Mouse (Mus musculus) megakaryocyte progenitor cell, adult 5-6 weeks (primary cell): ENCODE measurements around the gene Ispd. TPM values are rescaled to one million over a fixed set of nuclear protein-coding genes. Genes with fewer than 3 reads are reported as not detected.
"Not testable (repeated sequence)": the region's sequence is repeated elsewhere in the genome, so short reads cannot be mapped to it uniquely, and the experiment has no call there.

Source experiments
- ATAC-seq: replicated peaks from 2 replicates; pipeline ENCODE4 v1.8.0; 2016; ENCODE audit warnings: mild to moderate bottlenecking, moderate TSS enrichment, inconsistent platforms; ENCODE audit not compliant: poor library complexity
- total RNA-seq, 2 experiments: library from RNA; stranded (forward) in 1 of 2; stranded (reverse) in 1 of 2; fragments of 157-497, 149-512 nt in 1 of 2; fragments of 200-1000 nt in 1 of 2; gene quantifications; 2 replicates each; pipeline versions ENCODE4 v1.2.3 to v1.2.4; 2015 to 2017

The Ispd gene
- 3.2 TPM in 2 replicates for total RNA-seq (2015)
- 3.2 and 5.8 TPM in 2 replicates for total RNA-seq (2017)

DNA sequence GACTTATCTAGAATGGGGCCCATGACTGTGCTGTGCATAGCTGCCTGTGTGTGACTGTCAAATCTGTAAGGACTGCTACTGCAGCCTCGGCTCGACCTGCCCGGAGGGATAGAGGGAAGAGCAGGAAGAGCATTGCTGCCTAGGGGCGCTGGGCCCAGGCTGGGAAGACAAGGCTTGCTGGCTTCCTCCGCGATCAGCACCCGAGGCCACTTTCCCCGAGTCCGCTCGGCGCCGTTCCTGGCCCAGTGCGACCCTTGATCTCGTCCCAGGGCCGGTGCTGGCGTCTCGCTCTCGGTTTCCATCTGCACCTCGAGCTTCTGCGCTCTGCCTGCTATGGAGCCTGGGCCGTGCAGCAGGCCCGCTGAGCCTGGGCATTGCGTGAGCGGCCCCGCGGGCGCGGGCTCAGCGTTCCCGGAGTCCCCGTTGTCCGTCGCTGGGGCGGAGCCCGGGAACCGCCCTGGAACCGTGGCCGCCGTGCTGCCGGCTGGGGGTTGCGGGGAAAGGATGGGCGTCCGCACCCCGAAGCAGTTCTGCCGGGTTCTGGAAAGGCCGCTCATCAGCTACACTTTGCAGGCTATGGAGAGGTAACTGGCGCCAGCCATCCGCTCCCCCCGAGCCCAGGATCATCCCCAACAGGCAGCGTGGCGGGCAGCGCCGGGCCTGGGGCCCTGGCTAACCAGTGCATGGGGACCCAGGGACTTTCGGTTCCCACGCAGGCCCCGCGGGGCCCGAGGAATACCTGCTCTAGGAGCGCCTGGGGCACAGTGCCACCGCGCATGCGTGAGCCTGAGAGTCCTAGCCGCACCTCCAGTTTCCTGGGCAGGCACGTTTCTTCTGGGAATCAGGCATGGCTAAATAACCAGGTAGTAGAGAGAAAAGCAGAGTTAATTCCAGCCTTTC is at the start of gene Ispd, which contains the start of gene D630036H23Rik:
Ispd (plus strand) TSS at position 10 of the 900 bp plus-strand sequence.
D630036H23Rik (minus strand) TSS at position 741 of the 900 bp plus-strand sequence.
- ATAC-seq = peak; percentile 82

DNA sequence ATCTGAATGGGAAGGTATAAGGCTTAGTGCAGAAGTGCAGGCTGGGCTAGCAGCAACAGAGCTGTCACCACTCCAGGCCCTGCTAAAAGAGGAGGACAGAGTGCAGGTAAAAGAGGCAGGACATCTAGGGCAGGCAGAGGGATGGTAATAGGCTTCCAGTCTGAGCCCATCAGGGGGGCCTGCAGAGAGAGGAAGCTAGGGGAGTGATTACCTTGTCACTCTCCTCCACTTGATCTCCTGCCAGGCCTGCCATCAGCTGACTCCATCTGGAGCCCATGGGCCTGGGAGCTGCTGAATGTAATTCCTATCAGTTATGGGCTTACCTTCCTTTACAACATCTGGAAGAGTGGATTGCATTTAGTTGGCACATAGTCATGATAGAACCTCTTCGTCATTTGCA is 48.6 kb upstream of the Ispd start:
- ATAC-seq = no peak

DNA sequence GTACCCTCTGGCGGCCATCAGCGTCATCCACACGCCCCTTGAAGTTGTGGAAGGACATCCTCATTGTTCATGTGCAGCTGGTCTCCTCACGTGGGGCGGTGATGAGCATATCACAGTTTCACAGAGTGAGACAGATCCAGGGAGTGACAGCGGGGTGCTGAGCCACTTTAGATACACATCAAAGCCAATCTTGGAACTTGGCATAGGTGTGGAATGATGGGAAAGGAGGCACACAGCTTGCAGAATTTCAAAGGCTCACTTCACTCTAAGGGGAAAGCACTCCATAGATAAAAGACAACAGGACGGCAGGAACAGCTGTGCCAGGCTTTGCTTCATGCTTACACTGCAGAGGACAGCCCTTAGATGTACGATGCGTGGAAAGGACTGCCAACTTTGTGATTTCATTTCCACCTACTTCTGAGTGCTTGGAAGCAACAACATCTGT is 47.4 kb upstream of the Ispd start:
- ATAC-seq = no peak

DNA sequence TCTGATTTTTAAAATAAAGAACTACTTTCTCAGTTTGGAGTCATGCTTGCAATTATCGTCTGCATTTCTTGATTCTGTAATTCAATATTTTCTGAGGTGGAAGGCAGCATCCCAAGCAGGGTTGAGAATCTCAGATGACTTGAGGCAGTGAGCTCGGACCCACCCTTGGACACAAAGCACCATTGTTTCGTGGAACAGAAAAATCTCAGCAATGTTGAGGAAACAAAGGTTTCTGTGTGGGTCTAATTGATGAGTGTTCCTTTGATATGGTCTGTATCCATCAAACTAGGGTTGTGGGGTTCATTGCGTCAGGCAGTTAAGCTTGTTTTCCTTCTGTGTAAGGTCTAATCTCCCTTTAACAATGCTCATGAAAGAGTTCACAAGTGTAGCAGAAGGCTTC is 37.1 kb upstream of the Ispd start:
- ATAC-seq = no peak

DNA sequence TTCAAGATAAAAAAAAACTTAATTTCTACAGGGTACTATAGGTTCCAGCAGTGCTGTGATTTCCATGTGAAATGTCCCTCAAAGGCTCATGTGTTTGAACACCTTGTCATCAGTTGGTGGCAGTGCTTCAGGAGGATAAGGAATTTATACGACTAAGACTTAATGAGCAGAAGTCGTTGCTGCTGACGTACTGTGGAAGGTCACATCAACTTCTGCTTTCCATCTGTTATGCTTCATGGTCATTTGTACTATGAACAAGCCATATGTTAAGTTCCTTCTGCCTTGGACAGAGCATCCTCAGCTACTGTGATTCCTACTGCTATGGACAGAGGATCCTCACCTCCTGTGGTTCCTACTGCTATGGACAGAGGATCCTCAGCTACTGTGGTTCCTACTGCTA is 21.2 kb upstream of the Ispd start:
- ATAC-seq = no peak

DNA sequence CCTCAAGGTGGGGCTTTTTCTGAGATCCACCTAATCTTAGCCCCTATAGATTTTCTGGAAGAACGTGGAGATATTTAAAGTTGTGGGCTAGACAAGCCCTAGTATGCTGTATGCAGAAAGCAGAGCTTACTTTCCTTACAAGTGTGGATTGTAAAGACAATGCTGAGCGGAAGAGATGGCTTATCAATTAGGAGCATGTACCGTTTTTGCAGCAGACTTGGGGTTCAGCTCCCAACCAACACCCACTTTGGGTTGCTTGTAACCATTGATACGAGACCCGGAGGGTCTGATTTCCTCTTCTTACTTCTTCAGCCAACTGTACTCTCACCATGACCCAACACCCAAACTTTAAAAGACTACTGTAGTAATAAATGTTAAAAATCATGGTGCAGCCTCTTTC is 20.6 kb upstream of the Ispd start:
- no peak for ATAC-seq

DNA sequence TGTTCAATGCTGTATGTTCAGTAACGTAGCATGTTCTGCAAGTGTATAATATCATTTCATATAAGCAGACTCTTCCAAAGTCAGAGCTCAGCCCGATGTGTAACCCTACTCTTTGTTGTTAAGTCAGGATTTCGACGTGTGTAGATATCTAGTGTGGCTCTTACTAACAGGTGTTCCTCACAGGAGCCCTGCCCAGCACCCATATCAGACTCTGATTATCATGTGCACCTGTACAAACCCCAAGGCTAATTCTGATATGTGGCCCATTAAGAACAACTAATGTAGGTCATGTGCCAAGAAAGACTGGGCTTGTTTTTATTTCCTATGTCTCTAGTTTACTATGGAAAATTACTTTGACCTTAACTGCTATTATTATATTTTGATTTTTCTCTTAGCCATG is 17.2 kb upstream of the Ispd start:
- no peak for ATAC-seq

DNA sequence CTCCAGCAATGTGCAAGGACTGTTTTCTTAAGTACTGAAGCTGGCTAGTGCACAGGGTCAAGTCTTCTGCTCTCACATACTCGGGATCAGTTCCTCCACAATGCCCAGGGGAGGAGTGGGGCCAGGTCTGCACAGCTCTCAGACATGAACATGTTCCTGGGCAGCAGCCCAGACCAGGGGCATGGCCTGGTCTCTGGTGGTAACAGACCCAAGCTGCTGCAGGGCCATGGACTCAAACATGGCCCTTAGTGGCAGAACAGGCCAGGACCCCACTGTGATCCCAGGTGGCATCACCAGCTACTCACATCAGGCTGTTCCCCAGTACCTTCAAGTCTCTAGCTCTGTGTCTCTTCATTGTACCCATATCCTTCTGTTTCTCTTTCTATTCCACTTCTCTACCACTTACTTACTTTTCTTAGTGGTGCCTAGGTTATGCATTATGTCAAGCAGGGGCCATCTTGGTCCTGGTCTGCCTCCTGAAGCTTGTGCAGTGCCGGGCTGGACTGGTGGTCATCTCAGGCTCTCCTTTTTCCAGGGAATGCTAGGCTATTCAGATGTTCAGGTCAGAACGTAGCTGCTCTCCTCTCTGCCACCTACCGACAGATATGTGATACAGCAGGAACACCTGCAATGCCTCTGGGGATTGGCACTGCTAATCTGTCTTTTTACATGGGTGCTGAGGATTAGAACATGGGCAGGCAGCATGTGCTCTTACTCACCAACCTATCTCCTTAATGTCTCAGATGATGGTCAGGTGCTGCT is 7.8 kb upstream of the Ispd start:
- peak; percentile 92 for ATAC-seq

DNA sequence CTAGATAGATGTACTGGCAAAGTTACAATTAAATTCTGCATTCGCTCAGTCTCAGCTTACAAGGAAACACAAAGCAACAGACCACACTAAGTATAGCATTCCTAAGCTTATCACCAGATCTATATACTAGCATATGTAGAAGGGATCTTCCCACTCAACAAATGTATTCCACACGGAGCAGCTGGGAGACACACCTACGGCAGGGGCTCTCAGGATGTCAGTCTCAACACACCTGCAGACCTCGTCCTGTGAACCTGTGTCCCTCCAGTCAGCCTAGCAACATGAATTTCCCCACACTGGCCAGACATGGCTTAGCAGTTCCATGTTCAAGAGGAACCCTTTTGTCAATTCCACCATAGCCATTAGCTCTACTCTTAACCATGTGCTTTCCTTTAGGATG is 4.9 kb upstream of the Ispd start:
- ATAC-seq = not testable (repeated sequence)

DNA sequence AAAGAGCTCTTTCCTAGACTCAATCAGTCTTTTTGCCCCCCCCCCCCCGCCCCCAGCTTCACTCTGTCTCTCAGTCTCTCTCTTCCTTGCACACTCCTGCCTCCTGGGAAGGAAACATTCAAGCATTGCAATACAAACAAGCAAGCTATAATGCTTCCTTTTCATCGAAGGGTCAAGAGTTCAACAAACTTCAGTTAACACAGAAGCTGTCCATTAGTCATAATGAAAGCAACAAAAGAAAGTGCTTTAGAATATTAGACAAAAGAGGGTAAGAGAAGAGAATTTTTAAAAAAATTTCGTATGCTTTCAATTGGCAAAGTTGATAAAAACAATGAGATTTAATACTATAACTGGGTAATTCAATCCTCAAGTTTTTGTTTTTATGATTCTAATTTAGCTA is 996 bp upstream of the Ispd start:
- no peak for ATAC-seq

DNA sequence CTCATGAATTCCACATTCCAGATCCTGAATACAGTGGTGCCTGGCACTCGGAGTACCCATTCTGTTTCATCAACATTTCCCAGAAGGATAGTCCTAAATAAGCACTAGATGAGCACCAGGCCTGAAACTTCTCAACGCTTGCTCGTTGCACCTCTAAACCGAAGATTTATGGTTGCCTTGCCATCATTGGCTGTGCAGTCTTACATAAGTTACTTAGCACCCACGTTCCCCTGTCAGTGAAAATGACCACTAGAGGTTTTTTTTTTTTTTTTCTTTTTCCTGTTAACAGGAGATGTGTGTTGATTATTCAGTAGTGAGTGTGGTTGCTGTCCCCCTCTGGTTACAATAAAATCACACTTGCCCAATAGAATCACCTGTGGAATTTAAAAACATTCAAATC is 444 bp upstream of the Ispd start:
- ATAC-seq = 0 out of 2 replicates have a peak, but pooled peaks have one; percentile 12

DNA sequence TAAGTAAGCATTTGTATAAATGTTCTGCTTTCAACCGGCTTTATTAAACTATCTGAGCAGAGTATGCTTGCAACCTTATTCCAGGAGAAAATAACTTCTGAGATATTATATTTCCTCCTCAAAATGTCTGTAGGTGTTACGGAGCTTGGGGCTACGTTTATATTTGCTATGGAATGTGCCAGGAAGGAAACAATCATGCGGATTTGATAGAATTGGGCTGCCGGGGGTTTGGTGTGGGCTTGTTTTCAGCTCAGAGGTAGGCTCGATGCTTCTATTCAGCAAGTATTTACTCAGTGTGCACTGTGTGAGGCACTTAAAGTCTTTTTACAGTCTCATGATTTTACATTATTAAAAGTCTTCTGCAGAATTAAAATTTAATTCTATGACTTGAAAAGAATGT is 4.1 kb downstream of the Ispd start:
- ATAC-seq = no peak

DNA sequence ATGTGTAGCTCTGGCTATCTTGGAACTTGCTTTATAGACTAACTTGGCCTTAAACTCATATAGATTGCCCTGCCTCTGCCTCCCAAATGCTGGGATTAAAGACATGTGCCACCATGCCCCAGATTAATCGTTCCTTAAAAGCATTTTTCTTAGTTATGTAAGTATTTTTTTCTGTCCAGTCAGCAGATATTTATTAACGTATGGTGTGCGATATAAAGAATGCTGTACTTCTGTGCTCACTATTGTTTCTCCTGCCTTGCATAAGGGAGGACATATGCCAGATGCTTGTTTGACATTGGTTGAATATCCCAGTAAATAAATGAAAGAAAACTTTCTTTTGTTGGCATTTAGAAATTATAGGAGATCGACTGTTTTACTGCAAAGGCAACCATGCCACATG is 5.7 kb downstream of the Ispd start:
- ATAC-seq = no peak

DNA sequence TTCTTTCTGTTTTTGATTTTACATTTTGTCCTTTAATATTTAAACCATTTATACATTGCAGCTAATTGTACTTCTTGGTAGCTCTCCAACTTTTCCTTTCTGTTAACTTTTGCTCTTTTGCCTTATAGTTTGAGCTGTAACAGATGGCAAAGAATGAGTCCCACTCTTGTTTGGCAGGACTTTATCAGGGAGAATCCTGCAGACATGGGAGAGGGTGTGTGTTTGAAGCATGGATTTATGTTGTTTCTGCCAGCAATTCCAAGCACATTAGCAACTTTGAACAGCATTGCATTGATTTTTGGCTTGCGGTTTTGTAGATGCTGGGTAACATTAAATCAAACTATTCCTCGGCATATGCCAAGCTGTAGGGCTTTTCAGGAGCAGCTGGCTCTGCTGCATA is 13.9 kb downstream of the Ispd start:
- ATAC-seq = no peak

DNA sequence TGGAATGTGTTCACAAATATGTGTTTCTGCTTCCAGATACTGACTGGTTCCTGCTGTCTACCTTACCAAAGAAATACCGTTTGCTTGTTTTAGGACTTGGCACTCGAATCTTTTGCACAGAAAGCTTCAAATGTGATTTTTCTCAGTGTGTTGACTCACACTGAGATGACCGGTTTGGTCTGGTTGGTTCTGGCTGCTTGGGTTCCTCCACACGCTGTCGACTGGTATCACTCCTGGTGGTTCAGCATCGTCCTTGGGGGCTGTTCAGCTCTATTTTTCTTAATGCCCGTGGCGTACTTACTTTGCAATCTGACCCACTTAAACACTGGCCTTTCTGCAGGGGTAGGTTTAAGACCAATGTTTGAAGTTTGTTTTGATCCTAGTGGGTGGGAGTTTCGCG is 42.4 kb downstream of the Ispd start:
- no peak for ATAC-seq

DNA sequence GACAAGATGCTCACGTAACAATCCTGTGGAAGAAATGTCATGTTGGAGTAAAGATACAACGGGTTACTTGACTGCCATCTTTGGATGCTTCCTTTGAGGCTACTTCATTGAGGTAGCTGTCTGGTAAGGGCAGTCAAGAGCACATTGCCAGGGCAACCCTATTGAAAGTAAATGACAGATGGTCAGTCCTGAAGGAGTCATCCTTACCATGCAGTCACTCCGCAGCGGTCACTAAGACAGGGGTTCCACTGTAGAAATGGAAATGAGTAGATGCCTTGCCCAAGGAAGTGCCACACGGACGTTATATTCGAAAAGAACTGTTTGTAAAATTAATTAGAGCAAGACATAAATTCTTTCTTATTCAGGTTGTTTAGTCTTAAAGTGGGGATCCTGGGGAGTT is 44.0 kb downstream of the Ispd start:
- no peak for ATAC-seq

DNA sequence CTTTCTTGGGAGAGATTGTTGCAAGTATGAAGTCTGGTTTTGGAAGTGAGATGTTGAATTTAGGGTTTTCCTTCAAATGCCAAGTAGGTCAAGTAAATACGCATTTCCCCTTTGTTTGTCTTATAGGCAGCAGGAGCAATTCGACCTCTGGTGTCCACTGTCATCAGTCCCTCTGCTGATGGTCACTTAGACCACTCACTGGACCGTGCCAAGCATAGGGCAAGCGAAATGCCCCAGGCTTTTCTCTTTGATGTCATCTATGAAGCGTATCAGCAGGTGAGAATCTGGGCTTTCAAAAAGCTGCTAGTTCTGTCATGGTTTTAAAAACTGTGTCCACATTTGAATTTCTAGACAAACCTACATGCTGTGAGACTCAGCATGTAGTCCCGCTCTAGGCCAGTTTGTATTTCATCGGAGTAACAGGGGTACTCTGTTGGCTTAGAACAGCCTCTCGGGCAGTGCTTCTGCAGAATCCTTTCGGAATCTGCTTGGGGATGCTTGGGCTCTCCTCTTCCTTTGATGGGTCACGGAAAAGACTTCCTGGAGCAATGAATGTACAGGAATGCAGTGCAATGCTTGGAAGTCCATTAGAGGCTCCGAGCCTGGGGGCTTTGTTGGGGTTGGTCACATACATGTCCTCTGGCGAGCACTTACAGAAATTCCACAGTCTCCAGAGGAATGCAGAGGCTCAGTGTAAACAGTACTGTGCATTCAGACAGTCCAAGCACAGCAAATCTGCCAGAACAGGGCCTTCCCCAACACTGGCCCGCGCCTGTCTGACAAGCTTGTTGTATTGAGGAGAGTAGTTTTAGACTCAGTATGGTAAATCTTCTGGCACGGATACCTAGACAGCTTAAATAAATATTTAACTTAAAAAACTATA is 45.2 kb downstream of the Ispd start:
- no peak for ATAC-seq

DNA sequence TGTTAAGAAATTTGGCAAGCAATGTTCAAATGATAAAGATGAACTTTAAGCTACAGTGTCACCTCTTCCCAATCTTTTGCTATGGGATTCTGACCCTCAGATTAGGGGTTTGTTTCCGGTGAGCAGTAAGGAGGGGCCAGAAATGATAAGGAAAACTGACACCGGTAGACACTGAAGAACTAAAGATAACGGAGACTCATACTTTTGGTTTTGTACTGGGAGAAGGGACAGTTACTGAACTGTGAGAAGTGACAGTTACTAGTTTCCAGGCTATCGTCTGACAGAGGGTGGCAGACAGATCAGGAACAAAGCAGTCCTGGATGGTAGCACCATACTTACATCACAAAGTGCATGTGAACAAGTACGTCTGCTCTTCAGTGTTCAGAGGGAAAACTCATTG is 55.7 kb downstream of the Ispd start:
- peak; percentile 82 for ATAC-seq

DNA sequence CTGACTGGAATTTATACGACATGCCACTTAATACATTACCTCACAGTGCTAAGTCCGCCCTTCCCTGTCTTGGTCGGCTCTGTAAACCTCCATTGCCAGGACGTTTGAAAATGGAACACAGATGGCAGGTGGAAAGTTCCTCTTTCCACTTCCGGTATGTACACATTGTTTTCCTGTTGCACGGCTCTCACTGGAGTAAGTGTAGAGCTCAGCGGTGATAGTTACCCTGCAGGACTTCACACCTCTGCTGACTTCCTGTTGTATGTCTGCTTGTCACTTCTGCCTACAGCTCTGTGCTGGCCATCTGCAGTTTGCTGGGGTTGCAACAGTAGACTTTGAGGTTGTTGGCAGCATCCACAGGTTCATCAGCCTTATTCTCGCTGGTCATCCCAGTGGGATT is 58.1 kb downstream of the Ispd start:
- peak; percentile 76 for ATAC-seq

DNA sequence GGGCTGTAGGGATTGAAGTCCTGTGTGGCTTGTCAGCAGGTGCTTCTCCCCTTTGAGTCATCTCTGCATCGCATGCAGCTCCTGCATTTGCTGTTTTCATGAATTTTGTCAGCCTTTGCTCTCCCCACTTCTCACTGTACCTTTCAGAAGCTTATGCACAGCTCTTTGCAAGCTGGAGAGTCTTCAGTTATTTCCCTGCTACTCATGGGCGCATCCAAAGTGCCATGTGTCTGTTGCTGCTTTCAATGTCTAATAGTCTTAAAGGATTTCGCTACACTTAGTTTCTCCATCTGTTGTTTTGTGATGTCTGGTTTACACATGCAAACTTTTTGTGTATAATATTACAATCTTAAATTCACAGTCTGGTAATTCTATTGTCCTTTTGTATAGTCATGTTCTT is 74.8 kb downstream of the Ispd start:
- no peak for ATAC-seq

DNA sequence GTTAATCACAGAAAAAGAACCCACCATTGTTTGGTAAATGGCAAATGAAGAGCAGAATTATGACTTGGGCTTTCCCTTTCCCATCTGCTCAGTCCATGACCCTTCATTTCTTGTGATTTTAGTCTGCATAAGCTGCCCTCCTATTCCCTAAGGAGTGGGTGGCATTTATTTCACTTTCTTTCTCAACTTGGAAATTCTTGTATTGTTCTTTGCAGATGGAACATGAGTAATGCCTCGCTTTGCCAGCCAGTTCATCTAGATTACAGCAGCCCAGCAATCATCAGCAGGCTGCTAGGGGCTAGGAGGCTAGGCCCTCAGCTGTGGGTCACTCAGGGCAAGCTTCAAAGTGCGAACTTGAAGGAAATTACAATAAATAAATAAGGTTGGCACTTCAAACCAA is 76.5 kb downstream of the Ispd start:
- no peak for ATAC-seq
